Mouse (Mus musculus): Measurements from ENCODE around the gene Olfr1245.
"Not testable (repeated sequence)": the region's sequence is repeated elsewhere in the genome, so short reads cannot be mapped to it uniquely, and the experiment has no call there.

Olfr1245 gene

GRCm38 (mm10) chr2:89578347-89578746, at the start of gene Olfr1245:
Gene Olfr1245, minus strand, starts transcription at chr2:89578447.
- no peak for DNase-seq

GRCm38 (mm10) chr2:89618145-89618544, 39.9 kb upstream of the Olfr1245 start, which contains the start of gene Olfr1248:
Gene Olfr1248, minus strand, starts transcription at chr2:89618245.
- not testable (repeated sequence) for DNase-seq

DNA sequence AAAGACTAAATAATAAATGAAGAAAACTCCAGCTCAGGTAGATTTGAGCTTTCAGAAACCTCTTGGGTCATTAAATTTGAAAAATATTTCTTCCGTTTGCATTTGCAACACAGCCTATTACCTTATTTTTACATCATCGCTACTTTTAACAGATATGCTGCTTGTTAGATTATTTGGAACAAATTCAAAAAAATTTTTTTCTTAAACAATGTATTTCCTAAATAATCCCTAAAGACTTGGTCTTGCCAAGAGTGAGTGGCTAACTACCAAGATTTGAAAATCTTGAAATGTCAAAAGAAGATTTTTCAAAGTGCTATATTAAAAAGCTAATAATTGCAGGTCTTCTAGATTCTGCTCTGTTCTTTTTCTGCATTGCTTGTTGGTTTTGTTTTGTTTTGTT, 35.8 kb upstream of the Olfr1245 start, which contains the start of gene Olfr1247:
TSS of gene Olfr1247 (minus strand) at position 101 of the 400 bp plus-strand sequence.
- no peak for DNase-seq

- DNase-seq, result no peak
Measured at GRCm38 (mm10) chr2:89593057-89593456, 14.8 kb upstream of the Olfr1245 start, which contains the start of gene Olfr1246. Gene Olfr1246, minus strand, starts transcription at chr2:89593157.

DNA sequence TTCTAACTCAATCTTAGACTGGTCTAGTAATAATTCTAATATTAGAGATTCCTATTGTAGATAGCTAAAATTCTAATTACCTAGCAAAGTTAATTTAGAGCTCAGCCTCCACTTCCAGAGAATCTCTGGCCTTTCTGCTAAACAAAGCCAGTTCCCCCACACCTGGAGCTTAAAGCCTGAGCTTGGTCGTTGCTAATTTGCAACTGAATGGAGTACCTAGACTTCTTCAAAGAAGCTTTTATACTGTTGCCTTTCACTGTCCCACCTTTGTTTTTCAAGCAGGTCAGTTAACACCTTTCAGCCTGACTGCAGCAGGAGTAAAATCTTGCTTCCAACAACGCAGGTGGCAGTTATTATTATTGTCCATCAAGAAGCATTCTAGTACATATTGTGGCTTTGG, 15.5 kb downstream of the Olfr1245 start:
- not testable (repeated sequence) for DNase-seq

DNA sequence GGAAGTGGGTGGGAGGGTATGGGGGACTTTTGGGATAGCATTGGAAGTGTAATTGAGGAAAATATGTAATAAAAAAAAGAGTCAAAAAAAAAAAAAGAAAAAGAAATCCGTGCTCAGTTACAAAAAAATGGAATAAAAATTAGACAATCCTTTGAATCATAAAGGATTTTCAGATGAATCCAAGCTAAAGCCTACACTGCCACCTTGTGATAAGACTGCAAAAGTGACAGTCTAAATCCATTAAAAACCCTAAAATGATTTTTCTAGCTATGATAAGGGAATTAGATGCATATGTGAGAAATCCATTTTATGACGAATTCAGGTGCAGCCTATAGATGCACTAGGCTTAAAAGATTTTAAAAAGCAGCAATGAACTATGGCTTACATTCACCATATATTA, 33.7 kb downstream of the Olfr1245 start:
- no peak for DNase-seq

DNA sequence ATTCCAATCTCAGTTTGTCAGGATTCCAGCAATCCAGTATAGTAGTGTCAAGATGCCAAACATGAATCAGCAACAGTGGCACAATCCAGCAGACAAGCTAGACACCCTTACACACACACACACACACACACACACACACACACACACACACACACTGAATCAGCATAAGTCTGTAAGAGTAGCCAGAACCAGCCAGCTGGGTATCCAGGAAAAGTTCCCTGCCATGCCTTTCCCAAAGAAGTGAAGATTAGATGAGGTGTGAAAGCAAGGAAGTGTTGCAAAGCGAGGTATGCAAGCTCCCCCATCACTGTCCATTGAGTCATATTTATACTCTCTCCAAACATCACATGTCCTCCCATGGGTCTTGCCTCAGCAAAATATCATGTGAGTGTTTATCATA, 38.3 kb downstream of the Olfr1245 start:
- no peak for DNase-seq

DNA sequence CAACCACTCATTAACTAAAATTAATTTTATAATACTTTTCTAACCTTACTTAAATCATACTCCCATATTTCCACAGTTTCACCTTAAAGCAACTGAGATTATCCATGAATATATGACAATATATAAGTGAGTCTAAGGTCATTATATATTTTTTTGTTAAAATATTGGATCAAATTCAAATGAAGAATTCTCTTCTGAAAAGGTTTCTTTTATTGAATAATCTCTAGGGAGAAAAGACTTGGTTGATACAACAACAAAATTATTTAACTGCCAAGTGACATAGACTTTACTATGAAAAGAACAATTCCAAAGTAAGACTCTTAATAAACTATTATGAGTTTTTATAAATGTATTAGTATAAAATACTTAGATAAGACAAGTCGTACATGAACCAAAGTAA, 46.9 kb downstream of the Olfr1245 start, which contains the start of gene Olfr1243:
TSS of gene Olfr1243 (minus strand) at position 101 of the 400 bp plus-strand sequence.
- DNase-seq, result no peak

All from cerebellum, adult 11 months (tissue).